Mouse (Mus musculus) adrenal gland, postnatal 4 days (tissue): Measurements from ENCODE around the gene Pcbp1. TPM values are rescaled to one million over a fixed set of nuclear protein-coding genes. Genes with fewer than 3 reads are reported as not detected.

Experiments used
- DNase-seq, 2 experiments: peaks; one replicate each; pipeline ENCODE4 v3.0.0; 2021 to 2022; ENCODE audit warnings: low spot score in 2 of 2, mixed read lengths in 2 of 2
- total RNA-seq, 2 experiments: library from RNA; stranded (reverse); gene quantifications; 2 replicates each; pipeline ENCODE4 v1.2.3; 2021

The Pcbp1 gene
- total RNA-seq, 2 experiments from 2014 or later = 273 to 288 TPM

DNA sequence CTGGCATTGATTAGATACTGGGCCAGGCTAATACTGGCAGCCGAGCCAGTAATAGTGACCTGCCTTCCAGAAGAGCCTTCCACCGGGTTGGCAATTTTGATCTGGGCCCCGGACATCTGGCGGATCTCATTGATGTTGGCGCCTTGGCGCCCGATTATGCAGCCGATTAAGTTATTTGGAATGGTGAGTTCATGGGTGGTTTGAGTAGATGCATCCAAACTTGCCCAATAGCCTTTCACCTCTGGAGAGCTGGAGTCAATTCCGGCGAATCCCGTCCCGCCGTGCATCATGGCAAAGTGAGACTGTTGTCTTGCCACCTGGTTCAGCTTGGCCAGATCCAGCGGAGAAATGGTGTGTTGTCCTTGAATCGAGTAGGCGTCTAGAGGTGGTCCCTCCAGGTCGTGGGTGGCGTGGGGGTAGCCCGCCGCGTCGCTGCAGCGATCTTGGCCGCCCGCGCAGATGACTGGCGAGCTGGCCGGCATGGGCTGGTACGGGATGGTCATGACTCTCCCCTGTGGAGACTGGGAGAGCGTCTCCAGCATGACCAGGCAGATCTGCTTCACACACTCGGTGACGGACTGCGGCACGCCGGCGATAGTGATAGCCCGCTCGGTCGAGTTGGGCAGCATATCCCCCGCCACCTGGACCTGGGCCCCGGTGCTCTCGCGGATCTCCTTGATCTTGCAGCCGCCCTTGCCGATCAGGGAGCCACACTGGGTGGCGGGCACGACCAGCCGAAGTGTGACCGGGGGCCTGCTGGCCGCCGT, 1.1 kb downstream of the Pcbp1 start:
- DNase-seq = peak in 1 of 2 experiments; percentile 15

DNA sequence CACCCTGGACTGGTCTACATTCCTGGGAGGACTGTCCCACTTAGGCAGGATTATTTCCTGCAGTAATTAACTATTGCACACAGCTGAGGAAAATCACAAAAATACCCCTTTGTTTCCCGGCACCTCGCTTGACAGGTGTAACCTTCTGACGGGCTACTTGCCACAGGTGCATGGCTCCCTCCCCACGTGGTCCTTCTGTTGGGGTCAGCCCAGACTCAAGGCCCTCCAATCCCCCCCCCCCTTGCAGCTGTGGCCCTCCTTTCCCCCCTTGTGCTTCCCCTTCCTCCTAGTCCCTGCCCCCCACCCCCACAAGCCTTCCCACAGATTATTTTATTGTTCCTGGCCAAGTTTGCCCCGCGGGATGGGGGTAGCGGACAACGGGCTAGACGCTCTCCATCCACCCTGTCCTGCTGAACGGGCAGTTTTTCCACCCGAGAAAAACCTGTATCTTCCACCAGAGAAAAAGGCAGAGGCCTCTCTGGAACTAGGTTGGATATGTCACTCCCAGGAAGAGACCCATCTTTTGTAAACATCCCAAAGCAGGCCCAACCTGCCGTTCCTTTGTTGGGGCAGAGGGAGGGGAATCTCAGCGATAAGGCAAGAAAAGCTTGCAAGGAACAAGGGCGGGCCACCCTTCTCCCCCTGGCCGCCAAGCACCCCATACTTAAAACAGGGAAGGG, 2.2 kb downstream of the Pcbp1 start:
- DNase-seq = no peak

DNA sequence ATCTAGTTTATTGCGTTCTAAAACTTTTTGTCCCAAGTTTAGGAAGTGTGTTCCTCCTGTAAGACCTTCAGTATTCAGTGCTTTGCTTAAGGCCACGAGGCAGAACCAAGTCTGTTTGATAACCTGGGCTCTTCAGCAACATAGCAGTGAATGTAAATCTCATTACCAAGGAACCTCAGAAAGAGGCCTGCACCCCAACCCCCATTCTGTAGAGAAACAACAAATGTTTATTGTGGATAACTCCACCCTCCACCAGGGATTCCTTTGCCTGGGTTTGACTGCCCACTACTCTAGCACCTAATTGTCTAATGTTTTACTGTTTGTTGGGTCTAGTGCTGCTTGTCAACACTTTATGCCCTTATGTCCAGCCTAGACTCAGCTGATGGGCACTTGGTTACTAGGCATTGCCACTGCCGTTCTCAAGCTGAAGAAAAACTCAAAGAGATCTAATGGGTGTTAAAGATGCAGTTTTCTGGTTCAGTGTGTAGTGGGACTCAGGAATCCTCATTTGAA, 2.8 kb downstream of the Pcbp1 start:
- no peak for DNase-seq

DNA sequence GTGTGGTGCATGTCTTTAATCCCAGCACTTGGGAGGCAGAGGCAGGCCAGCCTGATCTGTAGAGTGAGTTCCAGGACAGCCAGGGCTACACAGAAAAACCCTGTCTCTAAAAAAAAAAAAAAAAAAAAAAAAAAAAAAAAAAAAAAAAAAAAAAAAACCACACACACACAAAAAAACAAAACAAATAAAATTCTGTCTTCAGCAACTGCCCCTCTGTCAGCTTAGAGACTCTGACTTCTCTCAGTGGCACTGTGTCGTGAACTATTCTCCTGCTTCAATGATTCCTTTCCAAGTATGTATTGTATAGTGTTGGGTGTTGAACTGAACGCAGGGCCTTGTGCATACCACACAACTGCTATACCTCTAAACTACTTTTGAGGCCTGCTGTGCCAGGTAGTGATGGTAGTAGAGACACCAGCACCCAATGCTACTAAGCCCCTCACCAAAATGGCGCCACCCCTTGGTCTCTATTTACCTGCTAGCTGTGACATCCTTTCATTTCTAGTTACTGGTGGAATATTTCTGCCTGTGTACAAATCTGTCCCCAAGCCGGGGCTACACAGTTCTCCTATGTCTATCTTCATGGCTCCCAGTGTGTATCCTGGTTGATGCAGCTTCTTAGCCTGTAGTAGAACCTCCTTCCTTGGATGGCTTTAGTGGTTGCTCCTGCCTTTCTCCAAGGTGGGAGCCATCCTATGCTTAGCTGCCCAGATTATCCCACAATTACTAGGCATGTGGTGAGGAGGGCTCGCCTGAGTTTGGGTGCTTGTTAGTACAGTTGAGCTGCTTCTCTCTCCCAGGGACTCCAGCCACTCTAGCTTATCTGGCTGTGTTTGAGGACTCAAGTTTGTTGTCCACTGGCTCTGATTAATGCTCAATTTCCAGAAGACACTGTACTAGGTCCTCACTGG, 3.9 kb downstream of the Pcbp1 start:
- no peak for DNase-seq

DNA sequence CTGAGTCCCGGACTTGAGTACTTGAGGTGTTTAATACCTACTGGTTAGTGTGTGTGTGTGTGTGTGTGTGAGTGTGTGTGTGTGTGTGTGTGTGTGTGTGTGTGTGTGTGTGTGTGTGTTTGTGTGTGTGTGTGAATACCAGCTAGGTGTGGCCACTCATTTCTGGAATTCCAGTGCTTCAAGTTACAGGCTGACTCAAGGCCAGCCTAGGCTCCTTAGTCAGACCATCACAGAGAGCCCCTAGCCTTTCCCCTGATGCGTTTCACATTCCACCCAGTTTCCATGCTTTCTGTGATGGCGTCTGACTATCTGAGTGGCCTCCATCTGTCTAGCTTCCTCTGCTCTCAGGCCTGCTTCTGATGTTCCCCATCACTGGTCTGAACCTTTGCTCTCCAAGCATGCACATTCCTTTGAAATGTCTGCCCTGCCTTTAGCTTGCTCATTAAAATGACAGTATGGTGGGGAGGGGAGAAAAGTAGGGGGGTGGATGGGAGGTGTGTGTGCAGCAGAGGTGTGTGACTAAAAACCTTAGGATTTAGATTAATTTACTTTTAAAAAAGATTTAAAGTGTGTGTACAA, 6.3 kb downstream of the Pcbp1 start:
- DNase-seq = no peak

DNA sequence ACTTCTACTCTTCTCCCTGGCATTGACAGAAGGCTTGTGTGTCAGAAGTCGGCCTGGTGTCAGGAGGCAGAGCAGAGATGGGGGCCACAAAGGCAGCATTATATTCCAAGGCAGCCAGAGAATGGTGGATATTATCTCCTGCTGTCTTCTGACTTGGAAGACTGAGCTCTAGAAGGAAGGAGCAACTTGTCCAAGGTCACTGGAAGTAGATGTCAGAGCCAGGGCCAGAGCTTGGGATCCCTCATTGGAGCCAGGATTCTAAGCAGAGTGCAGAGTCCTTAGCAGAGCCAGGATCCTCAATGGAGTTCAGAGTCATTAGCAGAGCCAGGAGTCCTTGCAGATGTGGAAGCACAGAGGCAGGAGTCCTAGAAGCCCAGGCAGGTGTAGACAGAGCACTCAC, 10.1 kb downstream of the Pcbp1 start:
- DNase-seq = no peak

DNA sequence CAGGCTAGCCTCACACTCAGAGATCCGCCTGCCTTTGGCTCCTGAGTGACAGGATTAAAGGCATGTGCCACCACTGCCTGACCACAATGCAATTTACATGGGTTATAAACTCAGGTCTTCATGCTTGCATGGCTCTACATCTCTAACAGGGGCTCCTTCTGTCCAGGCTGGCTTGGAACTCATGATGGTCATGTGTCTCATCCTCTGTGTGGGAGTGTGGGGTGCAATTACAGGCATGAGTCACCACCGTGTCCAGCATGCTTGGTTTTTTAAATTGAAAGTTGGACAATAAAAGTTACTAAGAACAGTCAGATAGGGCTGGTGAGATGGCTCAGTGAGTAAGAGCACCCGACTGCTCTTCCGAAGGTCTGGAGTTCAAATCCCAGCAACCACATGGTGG, 12.8 kb downstream of the Pcbp1 start:
- no peak for DNase-seq

DNA sequence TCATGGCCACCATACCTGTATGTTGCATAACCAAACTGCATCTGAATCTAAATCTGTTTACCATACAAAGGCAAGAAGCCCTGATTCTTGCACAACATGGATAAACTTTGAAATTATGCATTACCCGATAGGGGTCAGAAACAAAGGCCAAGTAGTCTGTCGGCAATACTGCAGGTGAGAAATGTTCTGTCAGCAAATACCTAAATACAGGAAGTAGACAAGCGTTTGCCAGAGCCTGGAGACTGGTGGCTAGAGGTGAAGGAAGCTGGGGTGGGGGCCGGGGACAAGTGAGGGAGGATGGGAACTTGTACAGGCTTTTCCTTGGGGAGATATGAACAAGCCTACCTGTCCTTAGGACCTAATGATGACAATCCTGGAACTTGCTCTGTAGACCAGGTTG, 15.1 kb downstream of the Pcbp1 start:
- DNase-seq = no peak

DNA sequence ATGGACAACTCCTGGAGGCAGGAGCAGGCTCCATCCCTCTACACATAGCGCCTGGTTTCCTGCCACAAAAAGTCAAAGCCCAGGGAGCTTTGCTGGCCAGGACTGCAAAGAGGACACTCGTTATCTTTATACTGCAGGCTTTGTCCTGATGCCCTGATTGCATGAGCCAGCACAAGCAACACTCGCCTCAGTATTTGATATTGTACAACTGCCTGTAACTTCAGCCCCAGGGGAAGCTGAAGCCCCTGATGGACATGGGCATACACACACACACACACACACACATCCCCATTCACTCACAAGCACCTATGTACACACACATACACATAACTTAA, 16.3 kb downstream of the Pcbp1 start:
- DNase-seq = no peak

DNA sequence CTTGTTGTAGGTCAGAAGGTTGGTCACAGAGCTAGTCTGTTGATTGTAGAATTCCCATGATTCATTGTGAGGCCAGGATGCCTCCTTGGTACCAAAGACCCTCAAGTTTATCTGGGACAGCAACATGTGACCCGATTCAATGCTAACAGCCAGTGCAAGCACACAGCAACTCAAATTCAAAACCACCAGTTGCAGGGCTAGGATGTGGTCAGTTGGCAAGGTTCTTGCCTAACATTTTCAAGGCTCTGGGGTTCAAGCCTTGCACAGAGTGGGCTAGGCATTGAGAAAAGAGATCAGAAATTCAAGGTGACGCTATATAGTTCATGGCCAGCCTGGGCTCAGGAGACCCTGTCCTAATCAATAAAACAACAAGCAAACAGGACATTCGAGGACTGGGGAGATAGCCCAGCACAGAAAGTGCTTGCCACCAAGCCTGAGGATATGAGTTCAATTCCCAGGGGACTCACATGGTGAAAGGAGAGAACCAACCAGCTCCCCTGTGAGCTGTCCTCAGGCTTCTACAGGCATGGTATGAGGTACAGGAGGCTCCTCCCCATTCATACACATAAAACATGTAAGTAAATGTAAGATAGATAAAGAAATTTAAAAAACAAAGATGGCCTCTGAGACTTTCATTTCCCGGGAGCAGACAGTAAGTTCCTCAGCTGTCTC, 16.8 kb downstream of the Pcbp1 start:
- no peak for DNase-seq

DNA sequence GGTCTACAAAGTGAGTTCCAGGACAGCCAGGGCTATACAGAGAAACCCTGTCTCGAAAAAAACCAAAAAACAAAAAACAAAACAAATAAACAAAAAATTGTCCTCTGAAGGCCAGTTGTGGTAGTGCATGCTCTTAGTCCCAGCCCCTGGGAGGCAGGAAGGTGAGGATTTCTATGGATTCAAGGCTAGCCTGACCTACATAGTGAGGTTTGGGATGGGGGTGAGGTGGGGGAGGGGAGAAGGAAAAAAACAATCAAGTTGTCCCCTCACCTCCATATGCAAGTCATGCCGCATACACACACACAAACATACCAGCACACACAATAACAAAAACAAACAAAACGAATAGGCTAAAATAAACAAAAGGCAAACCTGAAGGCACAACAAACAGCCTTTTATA, 17.4 kb downstream of the Pcbp1 start:
- no peak for DNase-seq

DNA sequence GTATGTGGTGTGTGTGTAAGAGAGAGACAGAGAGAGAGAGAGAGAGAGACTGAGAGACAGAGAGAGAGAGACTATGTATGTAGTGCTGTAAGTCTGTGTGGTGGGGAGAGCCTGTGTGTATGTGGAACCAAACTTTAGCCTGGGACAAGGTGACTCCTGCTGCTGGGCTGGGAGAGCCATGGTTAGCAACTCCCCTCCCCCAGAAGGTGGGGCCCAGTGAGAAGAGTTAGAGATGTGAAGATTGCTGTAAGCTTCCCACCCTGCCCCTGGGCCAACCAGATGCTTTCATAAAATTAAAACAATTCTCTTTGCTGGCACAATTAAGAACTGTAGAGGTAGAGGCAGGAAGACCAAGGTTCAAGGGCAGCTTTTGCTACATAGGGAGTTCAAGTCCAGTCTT, 19.0 kb downstream of the Pcbp1 start:
- DNase-seq = no peak

DNA sequence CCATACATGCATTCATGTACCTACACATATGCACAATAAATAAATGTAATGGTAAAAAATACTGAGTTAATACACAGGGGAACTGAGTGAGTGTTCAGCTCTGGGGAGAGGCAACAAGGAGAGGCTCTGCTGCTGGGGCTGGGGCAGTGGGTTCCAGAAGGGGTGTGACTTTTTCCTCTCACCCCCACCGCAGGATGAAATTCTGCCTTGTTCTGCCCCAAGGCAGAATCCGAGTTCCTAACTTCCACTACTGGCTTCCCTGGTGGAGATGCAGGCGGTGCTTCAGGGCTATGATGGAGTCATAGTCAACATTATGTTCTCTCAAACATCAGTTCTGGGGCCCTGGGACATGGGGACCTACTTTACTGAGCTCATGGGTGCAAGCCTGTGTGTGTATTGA, 19.8 kb downstream of the Pcbp1 start:
- DNase-seq = no peak

DNA sequence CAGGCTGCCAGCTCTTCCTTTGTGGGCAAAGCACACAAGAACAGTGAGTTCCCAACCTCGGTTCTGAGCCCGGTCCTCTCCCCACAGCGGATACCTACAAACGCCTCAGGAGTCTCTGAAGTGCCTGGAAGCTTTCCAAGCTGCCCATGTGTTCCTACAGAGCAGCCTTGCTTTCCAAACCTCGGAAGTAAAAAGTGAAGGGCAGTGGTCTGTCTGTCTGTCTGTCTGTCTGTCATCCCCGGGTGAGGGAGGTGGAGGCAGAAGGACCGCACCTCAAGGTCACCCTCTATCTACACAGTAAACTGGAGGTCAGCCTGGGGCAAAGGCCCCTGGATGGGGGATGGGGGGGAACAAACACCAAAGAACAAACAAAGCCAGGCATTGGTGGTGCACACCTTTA, 20.4 kb downstream of the Pcbp1 start:
- no peak for DNase-seq

DNA sequence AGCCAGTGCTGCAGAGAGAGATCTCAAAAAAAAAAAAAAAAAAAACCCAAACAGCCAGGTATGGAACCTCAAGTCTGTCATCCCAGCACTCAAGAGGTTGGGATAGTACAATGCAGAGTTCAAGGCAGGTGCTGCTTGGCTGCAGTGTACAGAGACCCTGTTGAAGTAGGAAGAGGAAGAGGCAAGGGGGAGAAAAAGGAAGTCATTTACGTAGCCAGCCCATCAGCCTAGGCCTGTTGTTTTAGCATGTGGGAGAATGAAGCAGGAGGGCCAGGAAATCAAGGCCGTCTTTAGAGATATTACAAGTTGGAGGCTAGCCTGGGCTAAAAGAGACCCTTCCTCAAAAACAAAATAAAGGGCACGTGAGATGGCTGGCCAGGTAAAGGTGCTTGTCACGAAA, 22.6 kb downstream of the Pcbp1 start:
- DNase-seq = no peak

DNA sequence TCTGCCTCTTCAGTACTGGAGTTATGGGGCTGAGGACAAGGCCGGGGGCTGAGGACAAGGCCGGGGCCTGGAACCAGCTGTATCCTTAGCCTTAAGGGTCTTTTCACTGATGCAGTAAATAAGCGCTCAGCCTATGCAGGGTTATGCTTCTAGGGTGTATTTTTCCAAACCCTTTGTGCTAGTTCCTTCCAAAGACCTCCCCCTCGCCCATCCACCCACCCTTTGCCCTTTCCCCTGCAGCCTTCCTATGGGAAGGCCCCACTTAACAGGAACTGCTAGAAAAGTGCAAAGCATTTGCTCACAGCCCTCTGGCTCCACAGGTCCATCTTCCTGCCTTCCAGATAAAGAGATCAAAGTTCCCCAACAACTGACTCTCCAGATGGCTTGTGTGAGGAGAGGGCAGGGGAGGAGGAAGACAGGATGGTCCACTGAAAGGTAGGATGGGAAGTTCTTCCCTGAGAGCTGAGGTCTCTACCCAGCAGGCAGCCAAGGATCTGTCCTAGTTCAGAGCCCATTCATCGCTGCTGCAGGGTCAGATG, 26.5 kb downstream of the Pcbp1 start:
- DNase-seq = no peak

DNA sequence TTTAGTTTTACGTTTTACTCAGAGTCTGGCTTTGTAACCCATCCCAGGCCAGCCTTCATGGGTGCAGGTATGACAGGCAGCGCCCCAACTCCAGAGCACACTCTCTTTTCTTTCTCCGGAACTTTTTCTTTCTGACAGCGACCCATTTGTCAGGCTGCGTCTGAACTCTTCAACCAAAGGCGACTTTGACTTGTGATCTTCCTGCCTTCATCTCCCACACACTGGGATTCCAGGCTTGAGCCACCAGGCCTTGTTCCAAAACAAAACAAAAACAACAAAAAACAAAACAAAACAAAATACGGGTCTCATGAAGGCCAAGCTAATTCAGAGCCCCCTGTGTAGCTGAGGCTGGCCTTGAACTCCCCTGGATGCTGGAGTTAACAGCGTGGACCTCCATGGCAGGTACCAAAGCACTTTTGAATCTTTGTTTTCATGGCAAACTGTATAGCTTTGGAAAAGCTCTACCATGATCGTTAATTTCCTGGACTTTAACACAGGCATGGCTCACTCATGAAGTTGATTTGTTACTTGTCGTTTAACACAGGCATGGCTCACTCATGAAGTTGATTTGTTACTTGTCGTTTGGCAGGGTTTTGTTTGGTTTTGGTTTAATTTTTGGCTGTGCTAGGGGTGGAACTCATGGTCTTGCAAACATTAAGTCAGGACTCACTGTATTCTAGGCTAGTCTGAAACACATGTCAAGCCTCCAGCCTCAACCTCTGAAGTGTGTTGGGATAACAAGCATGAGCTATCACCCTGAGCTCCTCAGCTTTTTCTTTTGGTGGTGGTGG, 28.0 kb downstream of the Pcbp1 start:
- DNase-seq = no peak

DNA sequence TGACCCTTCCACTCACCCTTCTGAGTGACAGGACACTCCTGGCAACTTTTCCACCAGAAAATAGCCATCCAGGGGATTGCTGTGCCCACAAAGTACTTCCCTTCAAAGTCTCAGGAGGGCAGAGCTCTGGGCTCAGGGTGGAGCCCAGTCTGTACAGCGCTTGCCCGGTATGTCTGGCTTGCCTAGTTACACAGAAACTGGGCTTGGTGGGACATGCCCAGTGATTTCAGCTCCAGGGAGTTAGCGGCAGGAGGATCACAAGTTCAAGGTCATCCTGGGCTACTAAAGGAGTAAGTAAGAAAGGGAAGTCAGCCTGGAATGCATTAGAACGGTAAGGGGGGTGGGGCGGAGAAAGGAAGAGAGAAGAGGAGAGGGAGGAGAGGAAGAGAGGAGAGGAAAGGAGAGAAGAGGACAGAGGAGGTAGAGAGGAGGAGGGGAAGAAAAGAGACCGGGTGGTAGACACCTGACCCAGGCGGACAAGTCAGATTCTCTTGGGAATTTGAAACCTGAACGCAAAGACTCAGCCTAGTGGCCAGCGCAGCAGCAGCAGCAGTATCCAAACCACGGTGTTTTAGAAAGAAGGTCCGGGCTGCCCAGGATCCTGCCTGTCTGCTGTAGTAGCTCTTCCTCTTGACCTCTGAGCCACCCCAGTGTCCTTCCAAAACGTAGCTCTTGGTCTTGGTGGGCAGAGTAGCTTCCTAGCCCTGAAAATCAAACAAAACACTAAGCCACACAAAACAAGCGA, 28.9 kb downstream of the Pcbp1 start:
- DNase-seq = no peak

DNA sequence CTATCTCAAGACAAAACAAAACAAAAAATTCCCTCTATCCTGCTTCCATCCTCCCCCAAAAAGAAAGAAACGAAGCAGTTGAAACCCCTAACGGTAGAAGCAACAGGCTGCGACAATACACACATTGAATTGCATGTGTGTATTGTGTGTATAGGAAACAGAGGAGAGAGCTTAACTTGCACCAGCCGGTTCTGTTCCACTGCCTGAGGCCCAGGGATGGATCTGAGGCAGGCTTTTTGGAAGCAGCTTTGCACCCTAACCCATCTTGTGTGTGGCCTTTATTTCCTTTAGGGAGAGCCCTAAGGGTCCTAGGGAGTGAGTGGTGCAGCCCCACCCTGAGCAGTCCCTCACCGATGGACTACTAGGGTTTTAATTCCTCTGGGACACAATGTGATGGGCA, 29.5 kb downstream of the Pcbp1 start:
- no peak for DNase-seq
